Mouse (Mus musculus): ENCODE data around the gene Plin5.
"Not testable (repeated sequence)": the region's sequence is repeated elsewhere in the genome, so short reads cannot be mapped to it uniquely, and the experiment has no call there.

Plin5 gene

DNA sequence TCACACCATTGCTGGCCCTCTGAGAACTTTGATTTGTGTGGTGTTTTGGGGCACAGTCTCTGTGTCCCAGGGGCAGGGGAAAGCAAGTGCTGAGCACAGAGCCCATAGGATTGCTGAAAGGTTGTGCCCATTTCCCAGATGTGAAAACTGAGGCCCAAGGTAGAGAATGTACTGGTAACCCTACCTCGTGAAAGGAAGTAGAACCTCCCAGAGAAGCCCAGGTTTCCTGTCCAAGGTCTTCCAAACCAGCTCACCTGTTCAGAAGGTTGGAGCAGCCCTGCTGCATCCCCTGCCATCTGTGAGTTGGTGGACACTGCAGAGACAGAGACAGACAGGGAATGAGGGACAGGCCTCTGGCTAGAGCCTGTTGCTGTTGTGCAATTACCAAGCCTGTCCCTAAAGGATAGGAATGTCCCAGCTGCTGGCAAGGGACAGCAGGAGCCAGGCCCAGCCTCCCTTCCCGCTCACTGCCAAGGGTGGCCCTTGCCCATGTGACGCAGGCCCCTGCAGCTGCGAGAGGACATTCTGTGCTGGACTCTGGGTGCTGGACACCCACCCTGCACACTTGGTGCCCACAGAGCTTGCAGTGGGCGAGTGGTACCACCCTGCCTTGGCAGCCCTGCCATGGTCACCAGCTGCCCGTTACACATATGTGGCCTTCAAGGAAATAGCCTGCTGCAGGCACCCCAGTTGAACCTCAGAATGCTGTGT lies 8.9 kb downstream of the Plin5 start:
- peak; percentile 84 for DNase-seq (ENCODE audit: low read depth, low spot score)

DNA sequence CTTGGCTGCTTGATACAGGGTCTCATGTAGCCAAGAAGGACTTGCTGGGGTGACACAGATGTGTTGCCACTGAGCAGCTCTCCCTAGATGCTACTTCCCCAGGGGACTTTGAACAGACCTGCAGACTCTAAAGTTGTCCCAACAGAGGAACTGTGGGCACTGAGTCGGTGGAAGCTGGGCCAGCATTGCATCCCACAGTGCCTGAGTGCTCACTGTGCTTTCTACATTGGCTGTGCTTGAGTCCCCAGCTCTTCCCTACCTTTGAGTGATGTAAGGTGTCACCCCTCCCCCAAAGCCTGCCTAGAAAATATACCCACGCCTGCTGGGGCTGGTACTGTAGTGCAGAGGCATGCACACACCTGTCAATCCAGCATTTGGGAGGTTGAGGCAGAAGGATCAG lies 9.7 kb downstream of the Plin5 start:
- peak; percentile 24 for DNase-seq (ENCODE audit: low read depth, low spot score)

DNA sequence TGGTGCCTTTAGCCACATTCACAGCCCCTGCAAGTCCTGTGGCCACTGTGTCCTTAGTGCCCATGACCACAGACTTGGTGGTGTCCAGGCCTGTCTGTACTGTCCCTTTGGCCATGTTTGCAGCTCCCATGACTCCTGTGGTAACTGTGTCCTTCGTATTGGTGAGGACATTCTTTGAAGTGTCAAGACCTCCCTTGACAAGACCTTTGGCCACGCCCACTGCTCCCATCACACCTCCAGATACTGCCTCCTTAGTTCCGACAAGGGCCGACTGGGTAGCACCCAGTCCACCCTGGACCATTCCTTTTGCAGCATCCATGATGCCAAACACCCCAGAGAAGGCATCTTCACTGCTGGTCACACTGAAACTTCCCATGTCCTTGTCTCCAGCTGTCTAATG lies 10.4 kb downstream of the Plin5 start:
- DNase-seq (ENCODE audit: low read depth, low spot score) = no peak

DNA sequence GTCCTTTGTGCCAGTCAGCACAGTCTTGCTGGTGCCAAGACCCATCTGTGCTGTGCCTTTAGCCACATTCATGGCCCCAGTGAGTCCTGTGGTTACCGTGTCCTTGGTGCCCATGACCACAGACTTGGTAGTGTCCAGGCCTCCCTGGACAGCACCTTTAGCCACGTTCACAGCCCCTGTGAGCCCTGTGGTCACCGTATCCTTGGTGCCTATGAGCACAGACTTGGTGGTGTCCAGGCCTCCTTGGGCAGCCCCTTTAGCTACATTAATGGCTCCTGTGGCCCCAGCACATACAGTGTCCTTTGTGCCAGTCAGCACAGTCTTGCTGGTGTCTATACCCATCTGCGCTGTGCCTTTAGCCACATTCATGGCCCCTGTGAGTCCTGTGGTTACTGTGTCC lies 11.0 kb downstream of the Plin5 start:
- not testable (repeated sequence) for DNase-seq (ENCODE audit: low read depth, low spot score)

DNA sequence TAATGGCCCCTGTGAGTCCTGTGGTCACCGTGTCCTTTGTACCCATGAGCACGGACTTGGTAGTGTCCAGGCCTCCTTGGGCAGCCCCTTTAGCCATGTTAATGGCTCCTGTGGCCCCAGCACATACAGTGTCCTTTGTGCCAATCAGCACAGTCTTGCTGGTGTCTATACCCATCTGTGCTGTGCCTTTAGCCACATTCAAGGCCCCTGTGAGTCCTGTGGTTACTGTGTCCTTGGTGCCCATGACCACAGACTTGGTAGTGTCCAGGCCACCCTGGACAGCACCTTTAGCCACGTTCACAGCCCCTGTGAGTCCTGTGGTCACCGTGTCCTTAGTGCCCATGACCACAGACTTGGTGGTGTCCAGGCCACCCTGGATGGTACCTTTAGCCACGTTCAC lies 12.6 kb downstream of the Plin5 start:
- DNase-seq (ENCODE audit: low read depth, low spot score) = not testable (repeated sequence)

- no peak for DNase-seq (ENCODE audit: low read depth, low spot score)
Measured at GRCm38 (mm10) chr17:56103465-56104285, 13.7 kb downstream of the Plin5 start.

GRCm38 (mm10) chr17:56102927-56103326 lies 14.5 kb downstream of the Plin5 start:
- DNase-seq (ENCODE audit: low read depth, low spot score) = no peak

DNA sequence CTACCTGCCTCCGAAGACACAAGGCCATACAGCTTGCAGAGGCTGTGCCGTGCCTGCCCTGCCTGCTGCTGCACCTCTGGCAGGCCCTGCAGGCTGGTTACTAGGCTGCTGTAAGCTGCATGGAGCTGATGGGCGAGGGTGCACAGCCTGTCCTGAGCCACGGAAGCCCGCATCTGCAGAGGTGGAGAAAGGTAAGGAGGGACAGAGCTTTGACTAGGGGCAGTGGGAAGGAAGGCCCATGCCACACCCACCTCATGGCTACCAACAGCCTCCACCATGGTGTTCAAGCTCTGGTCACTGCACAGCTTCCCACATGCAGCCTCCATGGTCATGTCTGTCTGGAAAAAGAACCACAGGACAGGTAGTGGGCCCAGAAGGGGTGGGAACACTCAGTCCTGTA lies 15.2 kb downstream of the Plin5 start:
- no peak for DNase-seq (ENCODE audit: low read depth, low spot score)

GRCm38 (mm10) chr17:56100811-56101210 lies 16.6 kb downstream of the Plin5 start:
- DNase-seq (ENCODE audit: low read depth, low spot score) = no peak

GRCm38 (mm10) chr17:56098711-56099572 lies 18.5 kb downstream of the Plin5 start:
- no peak for DNase-seq (ENCODE audit: low read depth, low spot score)

DNA sequence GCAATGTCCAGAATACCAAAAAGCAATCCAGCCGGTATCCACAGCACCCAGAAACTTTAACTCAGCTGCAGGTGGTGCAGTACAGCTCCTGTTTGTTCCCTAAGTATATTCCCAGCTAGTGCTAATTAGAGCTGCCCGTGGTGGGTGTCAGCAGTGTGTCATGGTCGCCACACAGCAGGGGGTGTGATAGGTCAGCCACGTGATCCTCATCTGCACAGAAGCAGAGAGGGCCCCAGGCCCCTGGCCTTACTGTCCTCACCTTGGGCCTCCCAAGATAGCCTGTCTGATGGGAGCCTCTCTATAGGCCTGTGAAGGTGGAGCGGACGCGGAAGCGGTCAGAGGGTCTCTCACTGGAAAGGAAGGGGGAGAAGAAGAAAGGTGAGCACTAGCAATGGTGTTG lies 19.2 kb downstream of the Plin5 start:
- no peak for DNase-seq (ENCODE audit: low read depth, low spot score)

GRCm38 (mm10) chr17:56096883-56097282 lies 20.5 kb downstream of the Plin5 start:
- DNase-seq (ENCODE audit: low read depth, low spot score) = no peak

DNA sequence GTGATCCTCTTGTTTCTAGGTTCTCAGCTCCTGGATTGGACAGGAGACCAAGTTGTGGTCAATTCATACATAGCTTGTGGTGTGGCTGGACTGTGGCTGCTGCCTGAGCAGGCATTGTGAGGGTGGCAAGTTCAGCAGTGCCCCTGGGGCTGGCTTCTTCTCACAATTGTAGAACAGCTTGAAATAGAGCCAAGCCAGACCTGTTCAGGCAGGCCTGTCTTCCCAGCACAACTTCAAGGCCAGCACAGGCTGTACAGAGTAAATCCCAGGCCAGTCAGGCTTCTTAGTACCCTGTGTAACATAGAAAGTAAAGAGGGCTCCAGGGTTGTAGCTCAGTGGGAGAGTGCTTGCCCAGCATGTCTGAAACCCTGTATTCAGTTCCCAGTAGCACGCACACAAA lies 24.6 kb downstream of the Plin5 start:
- DNase-seq (ENCODE audit: low read depth, low spot score) = peak; percentile 26

- no peak for DNase-seq (ENCODE audit: low read depth, low spot score)
Measured at GRCm38 (mm10) chr17:56092312-56092711, 25.1 kb downstream of the Plin5 start.

- peak; percentile 86 for DNase-seq (ENCODE audit: low read depth, low spot score)
Measured at GRCm38 (mm10) chr17:56080781-56081585, 36.4 kb downstream of the Plin5 start.

DNA sequence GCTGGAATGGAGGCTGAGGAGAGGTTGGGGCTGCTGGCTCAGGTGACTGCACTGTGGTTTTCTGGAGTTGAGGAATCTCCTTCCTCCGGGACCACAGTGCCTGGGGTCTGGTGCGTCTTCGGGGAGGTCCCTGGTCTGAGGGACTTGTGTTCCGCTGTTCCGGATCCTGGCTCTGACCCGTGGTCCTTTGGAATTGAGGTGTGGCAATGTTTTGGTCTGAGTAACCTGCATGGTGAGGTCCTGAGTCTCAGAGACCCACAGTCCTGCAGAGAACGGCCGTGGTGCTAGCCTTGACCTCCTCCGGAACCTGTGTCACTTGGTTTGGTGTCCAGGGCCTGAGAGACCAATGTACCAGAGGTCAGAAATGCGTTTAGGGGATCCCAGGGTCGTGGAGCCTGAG lies 37.5 kb downstream of the Plin5 start:
- no peak for DNase-seq (ENCODE audit: low read depth, low spot score)

GRCm38 (mm10) chr17:56078880-56079795 lies 38.3 kb downstream of the Plin5 start, which contains the start of gene Hdgfl2:
Hdgfl2 (plus strand) TSS chr17:56079634.
- DNase-seq (ENCODE audit: low read depth, low spot score) = peak; percentile 100

DNA sequence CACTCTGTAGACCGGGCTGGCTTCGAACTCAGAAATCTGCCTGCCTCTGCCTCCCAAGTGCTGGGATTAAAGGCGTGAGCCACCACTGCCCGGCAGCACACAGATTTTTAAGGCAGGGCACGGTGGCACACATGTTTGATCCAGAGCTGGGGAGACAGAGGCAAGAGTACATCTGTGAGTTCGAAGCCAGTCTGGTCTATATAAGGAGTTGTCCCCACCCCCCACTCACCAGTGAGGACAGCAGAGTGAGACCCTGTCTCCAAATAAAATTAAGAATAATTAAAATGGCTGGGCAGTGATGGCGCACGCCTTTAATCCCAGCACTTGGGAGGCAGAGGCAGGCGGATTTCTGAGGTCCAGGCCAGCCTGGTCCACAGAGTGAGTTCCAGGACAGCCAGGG lies 39.0 kb downstream of the Plin5 start:
- not testable (repeated sequence) for DNase-seq (ENCODE audit: low read depth, low spot score)

- DNase-seq (ENCODE audit: low read depth, low spot score) = no peak
Measured at GRCm38 (mm10) chr17:56077523-56077922, 39.9 kb downstream of the Plin5 start.

GRCm38 (mm10) chr17:56074827-56075208 lies 42.6 kb downstream of the Plin5 start, which contains the start of gene Ubxn6:
Ubxn6 (minus strand) TSS chr17:56075028.
- peak; percentile 99 for DNase-seq (ENCODE audit: low read depth, low spot score)

Measured in brain, adult 2 months (tissue).